Mouse (Mus musculus) C2C12 (cell line): ENCODE measurements around the gene Syt14.

Experiments used
- CEBPB ChIP-seq: IDR thresholded peaks from one replicate; pipeline ENCODE4 v1.6.1; 2011; ENCODE audit warnings: low read depth, mild to moderate bottlenecking, control low read depth, moderate library complexity
- CTCF ChIP-seq: IDR thresholded peaks from one replicate; pipeline ENCODE4 v1.5.1; 2011; ENCODE audit not compliant: control insufficient read depth, insufficient read depth, insufficient read length
- USF1 ChIP-seq: IDR thresholded peaks from one replicate; pipeline ENCODE4 v1.6.1; 2011; ENCODE audit warnings: low read depth, mild to moderate bottlenecking, control low read depth, moderate library complexity

GRCm38 (mm10) chr1:193011000-193011769 is 24.4 kb downstream of the Syt14 start:
- TF ChIP-seq CTCF: no peak
- TF ChIP-seq USF1: no peak
- TF ChIP-seq CEBPB: no peak
